Mouse (Mus musculus): ENCODE results near the gene Ing1. TPM values are rescaled to one million over a fixed set of nuclear protein-coding genes. Genes with fewer than 3 reads are reported as not detected.

Gene Ing1
- polyA plus RNA-seq, 1 experiment from 2014 or later = 44.7 TPM

DNA sequence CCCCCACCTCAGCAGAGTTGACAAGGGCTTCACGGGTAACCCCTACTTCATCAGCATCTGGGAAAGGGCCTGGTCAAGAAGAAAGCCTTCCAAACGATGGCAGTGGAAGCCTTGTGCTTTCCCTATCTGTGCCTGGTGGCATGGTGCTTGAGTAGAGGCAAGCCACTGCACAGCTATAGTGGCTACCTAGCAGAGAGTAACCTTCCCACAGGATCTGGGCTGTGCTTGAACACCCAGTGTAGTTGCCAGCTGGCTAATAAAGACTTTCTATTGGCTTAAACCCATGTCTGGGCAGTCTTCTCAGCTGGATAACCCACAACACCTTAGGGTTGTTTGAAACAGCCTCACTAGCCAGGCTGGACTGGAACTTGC is 31.0 kb downstream of the Ing1 start:
- no peaks in the 10 kb centered on the region for H3K9me3 ChIP-seq (ENCODE audit: control insufficient read depth, low read length)
- H3K4me2 ChIP-seq (ENCODE audit: low read length) = no peak overlapping the region
- H3K27ac ChIP-seq (replicated peaks; ENCODE audit: low read depth, low read length) = no peak overlapping the region
- DNase-seq (no peak), ATAC-seq (ENCODE audit: low FRiP score, low TSS enrichment) (no peak)
- H3K4me3 ChIP-seq (replicated peaks; ENCODE audit: low read depth, low read length) = no peak overlapping the region
- H3K9ac ChIP-seq (replicated peaks; ENCODE audit: low read length) = no peak overlapping the region
- H3K27me3 ChIP-seq (ENCODE audit: control insufficient read depth, insufficient read depth, low read length) = no peaks in the 10 kb centered on the region
- 76% methylated on average over 2 of the region's 2 CpGs for WGBS
- no peaks in the 10 kb centered on the region for H3K36me3 ChIP-seq (ENCODE audit: control insufficient read depth, insufficient read depth, low read length)
- H3K4me1 ChIP-seq (ENCODE audit: control insufficient read depth, insufficient read depth, low read length) = no peaks in the 10 kb centered on the region

DNA sequence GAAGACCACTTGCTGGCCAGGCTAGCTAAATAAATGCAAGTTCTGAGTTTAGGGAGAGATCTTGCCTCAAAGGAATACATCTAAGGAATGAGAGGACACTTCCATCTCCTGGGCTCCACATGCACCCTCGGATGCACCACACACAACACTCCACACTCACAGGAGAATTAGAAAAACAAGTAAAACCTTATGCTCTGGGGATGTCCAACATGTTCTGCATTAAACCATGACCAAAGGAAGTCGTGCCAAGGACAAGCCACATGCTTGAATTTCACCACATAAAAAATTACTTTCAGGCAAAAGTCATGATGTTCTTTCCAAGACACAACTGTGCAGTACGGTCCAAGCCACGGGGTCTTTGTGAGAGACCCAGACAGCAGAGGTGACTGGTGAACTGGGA is 36.5 kb downstream of the Ing1 start:
- Histone ChIP-seq H3K4me3 (replicated peaks; ENCODE audit: low read depth, low read length) (no peak overlapping the region), H3K4me2 (ENCODE audit: low read length) (no peak overlapping the region), H3K27me3 (ENCODE audit: control insufficient read depth, insufficient read depth, low read length) (no peaks in the 10 kb centered on the region), H3K36me3 (ENCODE audit: control insufficient read depth, insufficient read depth, low read length) (no peaks in the 10 kb centered on the region), H3K9ac (replicated peaks; ENCODE audit: low read length) (no peak overlapping the region), H3K9me3 (ENCODE audit: control insufficient read depth, low read length) (no peaks in the 10 kb centered on the region), H3K27ac (replicated peaks; ENCODE audit: low read depth, low read length) (no peak overlapping the region), H3K4me1 (ENCODE audit: control insufficient read depth, insufficient read depth, low read length) (no peaks in the 10 kb centered on the region)
- 87% methylated on average over 4 of the region's 4 CpGs for WGBS
- DNase-seq = no peak
- ATAC-seq (ENCODE audit: low FRiP score, low TSS enrichment) = no peak

DNA sequence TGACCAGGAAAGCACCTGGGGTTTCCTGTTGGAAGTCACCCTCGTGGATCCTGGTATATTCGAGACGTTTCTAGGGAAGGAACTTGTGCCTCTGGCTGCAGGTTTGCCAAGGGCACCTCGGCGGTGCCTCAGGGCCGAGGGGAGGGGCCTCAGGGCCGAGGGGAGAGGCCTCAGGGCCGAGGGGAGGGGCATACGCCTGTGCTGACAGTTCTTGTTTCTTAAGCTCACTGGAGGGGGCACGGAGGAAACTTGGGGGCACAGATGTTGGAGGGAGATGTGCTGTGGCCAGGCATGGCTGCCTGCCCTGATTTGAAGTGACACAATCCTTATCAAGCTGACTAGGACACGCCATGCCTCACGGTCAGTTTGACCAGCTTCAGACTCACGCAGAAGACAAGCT is 36.9 kb downstream of the Ing1 start:
- WGBS = 49% methylated on average over 13 of the region's 13 CpGs
- no peak for ATAC-seq (ENCODE audit: low FRiP score, low TSS enrichment)
- H3K9me3 ChIP-seq (ENCODE audit: control insufficient read depth, low read length) = no peaks in the 10 kb centered on the region
- H3K4me2 ChIP-seq (ENCODE audit: low read length) = no peak overlapping the region
- no peaks in the 10 kb centered on the region for H3K36me3 ChIP-seq (ENCODE audit: control insufficient read depth, insufficient read depth, low read length)
- H3K27ac ChIP-seq (replicated peaks; ENCODE audit: low read depth, low read length) = no peak overlapping the region
- no peak overlapping the region for H3K9ac ChIP-seq (replicated peaks; ENCODE audit: low read length)
- DNase-seq = no peak
- H3K4me3 ChIP-seq (replicated peaks; ENCODE audit: low read depth, low read length) = no peak overlapping the region
- H3K27me3 ChIP-seq (ENCODE audit: control insufficient read depth, insufficient read depth, low read length) = no peaks in the 10 kb centered on the region
- no peaks in the 10 kb centered on the region for H3K4me1 ChIP-seq (ENCODE audit: control insufficient read depth, insufficient read depth, low read length)

DNA sequence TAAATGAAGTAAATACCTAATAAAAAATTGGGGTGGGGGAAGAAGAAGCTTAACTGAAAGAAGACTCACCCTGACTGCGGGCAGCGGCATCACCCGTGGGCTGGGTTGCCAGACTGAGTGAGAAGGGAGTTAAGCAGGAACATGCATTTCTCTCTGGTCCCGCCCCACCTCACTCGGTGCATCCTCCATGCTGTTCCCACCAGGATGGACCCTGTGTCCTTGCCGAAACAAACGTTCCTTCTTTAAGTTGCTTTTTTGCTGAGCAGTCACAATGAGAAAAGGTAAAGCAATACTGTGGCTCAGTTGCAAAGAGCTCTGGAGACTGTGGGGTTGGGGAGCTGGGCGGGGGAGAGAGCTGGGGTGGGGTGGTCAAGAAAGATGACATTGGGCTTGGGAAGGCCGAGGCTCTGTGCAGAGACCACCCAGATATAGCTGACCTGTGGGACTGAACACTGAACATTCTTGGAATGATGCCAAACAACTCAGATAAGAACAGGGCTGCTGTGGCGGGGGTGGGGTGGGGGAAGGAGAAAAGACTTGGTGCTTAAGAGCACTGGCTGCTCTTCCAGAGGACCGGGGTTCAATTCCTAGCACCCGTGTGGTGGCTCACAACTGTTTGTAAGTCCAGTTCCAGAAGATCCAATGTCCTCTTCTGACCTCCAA is 38.0 kb downstream of the Ing1 start:
- no peak for ATAC-seq (ENCODE audit: low FRiP score, low TSS enrichment)
- 78% methylated on average over 12 of the region's 12 CpGs for WGBS
- no peaks in the 10 kb centered on the region for H3K27me3 ChIP-seq (ENCODE audit: control insufficient read depth, insufficient read depth, low read length)
- no peak overlapping the region for H3K4me3 ChIP-seq (replicated peaks; ENCODE audit: low read depth, low read length)
- DNase-seq = no peak
- H3K9me3 ChIP-seq (ENCODE audit: control insufficient read depth, low read length) = no peaks in the 10 kb centered on the region
- no peak overlapping the region for H3K27ac ChIP-seq (replicated peaks; ENCODE audit: low read depth, low read length)
- H3K36me3 ChIP-seq (ENCODE audit: control insufficient read depth, insufficient read depth, low read length) = no peaks in the 10 kb centered on the region
- H3K4me1 ChIP-seq (ENCODE audit: control insufficient read depth, insufficient read depth, low read length) = no peaks in the 10 kb centered on the region
- no peak overlapping the region for H3K9ac ChIP-seq (replicated peaks; ENCODE audit: low read length)
- no peak overlapping the region for H3K4me2 ChIP-seq (ENCODE audit: low read length)

DNA sequence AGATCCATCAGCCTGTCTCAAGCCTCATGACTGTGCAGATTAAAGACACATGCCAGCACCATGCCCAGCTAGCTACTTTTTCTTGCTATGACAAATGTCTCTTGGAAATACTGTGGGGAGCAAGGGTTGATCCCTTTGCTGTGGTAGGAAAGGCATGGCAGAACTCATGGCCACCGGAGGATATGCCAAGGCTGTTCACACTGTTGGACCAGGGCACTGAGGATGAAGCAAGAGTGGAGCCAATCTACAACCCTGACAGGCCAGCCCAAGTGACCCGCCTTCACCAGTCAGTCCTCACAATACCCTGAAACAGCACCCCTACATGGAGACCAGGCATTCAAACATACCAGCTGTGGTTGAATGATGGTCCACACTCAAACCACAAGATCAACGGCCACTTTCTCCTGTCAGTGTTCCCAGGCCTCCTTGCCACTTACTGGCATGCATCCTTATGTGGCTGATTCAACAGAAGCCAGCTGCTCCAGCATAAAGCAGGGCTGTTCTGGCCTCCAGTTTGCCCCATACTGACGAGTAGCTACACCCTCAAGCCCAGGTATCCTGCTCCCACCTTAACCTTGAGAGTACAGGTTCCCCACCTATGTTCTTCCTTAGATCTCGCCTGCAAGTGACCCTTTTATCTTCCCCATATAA is 45.1 kb downstream of the Ing1 start:
- Histone ChIP-seq H3K27ac (replicated peaks; ENCODE audit: low read depth, low read length) (no peak overlapping the region), H3K4me1 (ENCODE audit: control insufficient read depth, insufficient read depth, low read length) (no peaks in the 10 kb centered on the region), H3K36me3 (ENCODE audit: control insufficient read depth, insufficient read depth, low read length) (no peaks in the 10 kb centered on the region), H3K4me2 (ENCODE audit: low read length) (no peak overlapping the region), H3K4me3 (replicated peaks; ENCODE audit: low read depth, low read length) (no peak overlapping the region), H3K27me3 (ENCODE audit: control insufficient read depth, insufficient read depth, low read length) (no peaks in the 10 kb centered on the region), H3K9me3 (ENCODE audit: control insufficient read depth, low read length) (no peaks in the 10 kb centered on the region), H3K9ac (replicated peaks; ENCODE audit: low read length) (no peak overlapping the region)
- whole genome bisulfite sequencing = 87% methylated on average over 5 of the region's 5 CpGs
- DNase-seq (no peak), ATAC-seq (ENCODE audit: low FRiP score, low TSS enrichment) (no peak)

DNA sequence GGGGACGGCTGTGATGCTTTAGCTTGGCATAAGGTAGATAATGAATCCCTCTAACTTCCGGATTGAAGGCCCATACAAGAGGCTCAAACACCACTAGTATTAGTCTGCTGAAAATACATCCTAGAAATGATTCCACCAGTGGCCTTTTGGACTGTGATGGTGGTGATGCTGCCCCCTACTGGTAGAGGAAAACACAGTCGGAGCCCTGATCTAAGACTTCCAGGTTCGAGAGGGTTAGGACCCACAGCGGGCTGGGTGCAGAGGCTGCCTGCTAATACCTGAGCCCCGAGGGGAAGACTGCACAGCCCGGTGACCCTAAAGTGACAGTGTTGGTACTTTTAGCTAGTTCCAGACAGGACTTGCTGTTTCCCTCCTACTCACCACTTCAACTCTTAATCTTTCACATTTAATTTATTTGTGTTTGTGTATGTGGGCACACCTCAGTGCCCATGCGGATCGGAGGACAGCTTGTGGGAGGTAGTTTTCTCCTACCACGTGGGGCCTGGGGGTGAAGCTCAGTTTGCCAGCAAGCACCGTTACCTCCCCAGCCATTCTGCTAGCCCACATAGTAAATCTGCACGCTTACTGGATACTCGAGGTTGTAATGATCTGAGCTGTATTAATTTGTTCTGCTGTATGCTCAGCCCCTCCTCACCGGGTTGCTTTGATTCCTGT is 46.8 kb downstream of the Ing1 start:
- no peaks in the 10 kb centered on the region for H3K4me1 ChIP-seq (ENCODE audit: control insufficient read depth, insufficient read depth, low read length)
- ATAC-seq (ENCODE audit: low FRiP score, low TSS enrichment) = no peak
- DNase-seq = peak; percentile 86
- no peak overlapping the region for H3K4me3 ChIP-seq (replicated peaks; ENCODE audit: low read depth, low read length)
- H3K36me3 ChIP-seq (ENCODE audit: control insufficient read depth, insufficient read depth, low read length) = no peaks in the 10 kb centered on the region
- no peaks in the 10 kb centered on the region for H3K9me3 ChIP-seq (ENCODE audit: control insufficient read depth, low read length)
- no peak overlapping the region for H3K27ac ChIP-seq (replicated peaks; ENCODE audit: low read depth, low read length)
- no peak overlapping the region for H3K9ac ChIP-seq (replicated peaks; ENCODE audit: low read length)
- no peak overlapping the region for H3K4me2 ChIP-seq (ENCODE audit: low read length)
- 42% methylated on average over 14 of the region's 14 CpGs for WGBS
- H3K27me3 ChIP-seq (ENCODE audit: control insufficient read depth, insufficient read depth, low read length) = no peaks in the 10 kb centered on the region

DNA sequence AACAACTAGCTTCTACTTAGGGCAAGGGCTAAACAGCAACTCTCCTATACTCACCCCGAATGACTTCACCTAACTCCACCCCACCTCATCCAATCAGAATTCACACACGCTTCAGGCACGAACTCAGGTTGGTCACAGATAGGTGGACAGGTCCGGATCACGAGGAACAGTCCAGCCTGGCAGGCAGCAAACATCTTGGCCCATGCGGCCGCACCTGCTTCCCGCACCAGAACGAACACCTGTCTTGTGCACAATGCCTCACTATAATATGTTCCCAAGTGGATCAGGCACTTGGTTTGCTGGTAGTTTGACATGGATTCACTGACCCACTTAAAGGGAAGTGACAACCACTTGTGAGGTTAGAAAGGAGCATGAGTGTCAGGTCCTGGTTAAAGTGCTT is 53.5 kb downstream of the Ing1 start:
- Histone ChIP-seq H3K27me3 (ENCODE audit: control insufficient read depth, insufficient read depth, low read length) (no peaks in the 10 kb centered on the region), H3K4me3 (replicated peaks; ENCODE audit: low read depth, low read length) (no peak overlapping the region), H3K4me1 (ENCODE audit: control insufficient read depth, insufficient read depth, low read length) (no peaks in the 10 kb centered on the region), H3K9ac (replicated peaks; ENCODE audit: low read length) (no peak overlapping the region), H3K36me3 (ENCODE audit: control insufficient read depth, insufficient read depth, low read length) (peaks cover 47% of the 10 kb centered on the region), H3K9me3 (ENCODE audit: control insufficient read depth, low read length) (0 out of 2 replicates have a peak, but pooled peaks cover 4% of the 10 kb centered on the region), H3K4me2 (ENCODE audit: low read length) (no peak overlapping the region), H3K27ac (replicated peaks; ENCODE audit: low read depth, low read length) (no peak overlapping the region)
- DNase-seq (no peak), ATAC-seq (ENCODE audit: low FRiP score, low TSS enrichment) (no peak)
- WGBS = 99% methylated on average over 9 of the region's 9 CpGs
